Mouse (Mus musculus) induced T-regulatory cell, adult 2 months (primary cell): ENCODE data around the gene Trip10.

Experiments
- DNase-seq: peaks from one replicate; pipeline ENCODE4 v3.0.0-alpha.2; 2012; ENCODE audit warnings: low read depth

The Trip10 gene

DNA sequence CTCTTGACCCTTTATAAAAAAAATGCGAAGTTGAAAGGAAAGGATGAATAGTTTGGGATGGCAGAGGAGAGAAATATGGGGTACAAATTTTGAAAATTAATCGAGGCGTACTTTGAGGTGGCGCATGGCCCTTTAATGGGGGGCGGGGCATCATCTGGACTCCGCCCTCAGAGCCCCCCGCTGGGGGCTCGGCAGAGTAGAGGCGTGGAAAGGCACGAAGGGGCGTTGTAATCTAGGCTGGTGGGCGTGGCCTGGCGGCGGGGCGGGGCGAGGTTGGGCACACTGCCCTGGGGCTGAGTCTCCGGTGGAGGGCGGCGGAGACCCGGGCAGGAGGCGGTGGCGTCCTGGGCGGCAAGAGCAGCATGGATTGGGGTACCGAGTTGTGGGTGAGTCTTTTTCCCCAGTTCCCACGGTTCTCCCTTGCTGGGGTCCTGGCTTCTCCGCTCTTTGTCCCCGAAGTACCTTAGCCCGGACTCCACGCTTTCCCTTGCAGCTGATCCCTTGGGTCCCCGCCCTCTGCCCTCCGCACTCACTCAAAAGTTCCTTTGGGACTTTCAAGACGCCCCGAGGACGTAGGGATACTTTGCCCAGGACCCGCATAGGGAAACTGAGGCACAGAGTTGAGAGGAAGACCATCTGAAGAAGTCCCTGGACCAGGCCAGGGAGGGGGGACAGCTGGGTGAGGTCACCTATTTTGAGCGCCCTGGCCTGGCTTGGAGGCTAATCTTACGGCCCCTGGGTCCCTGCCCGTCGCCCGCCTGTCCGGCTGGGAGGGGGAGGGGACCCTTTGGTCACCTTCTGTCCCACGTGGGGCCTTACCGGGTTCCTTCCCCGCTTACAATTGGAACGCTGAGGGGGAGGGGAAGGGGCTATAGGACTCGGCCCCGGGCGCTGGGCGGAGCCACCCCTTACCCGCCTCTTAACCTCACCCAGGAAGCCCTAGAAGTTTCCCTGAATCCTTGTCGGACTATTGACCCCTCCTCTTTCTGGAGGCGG, at the start of gene Trip10:
Gene Trip10 (plus strand): TSS at position 270 of the 996 bp plus-strand sequence.
- peak; percentile 96 for DNase-seq

DNA sequence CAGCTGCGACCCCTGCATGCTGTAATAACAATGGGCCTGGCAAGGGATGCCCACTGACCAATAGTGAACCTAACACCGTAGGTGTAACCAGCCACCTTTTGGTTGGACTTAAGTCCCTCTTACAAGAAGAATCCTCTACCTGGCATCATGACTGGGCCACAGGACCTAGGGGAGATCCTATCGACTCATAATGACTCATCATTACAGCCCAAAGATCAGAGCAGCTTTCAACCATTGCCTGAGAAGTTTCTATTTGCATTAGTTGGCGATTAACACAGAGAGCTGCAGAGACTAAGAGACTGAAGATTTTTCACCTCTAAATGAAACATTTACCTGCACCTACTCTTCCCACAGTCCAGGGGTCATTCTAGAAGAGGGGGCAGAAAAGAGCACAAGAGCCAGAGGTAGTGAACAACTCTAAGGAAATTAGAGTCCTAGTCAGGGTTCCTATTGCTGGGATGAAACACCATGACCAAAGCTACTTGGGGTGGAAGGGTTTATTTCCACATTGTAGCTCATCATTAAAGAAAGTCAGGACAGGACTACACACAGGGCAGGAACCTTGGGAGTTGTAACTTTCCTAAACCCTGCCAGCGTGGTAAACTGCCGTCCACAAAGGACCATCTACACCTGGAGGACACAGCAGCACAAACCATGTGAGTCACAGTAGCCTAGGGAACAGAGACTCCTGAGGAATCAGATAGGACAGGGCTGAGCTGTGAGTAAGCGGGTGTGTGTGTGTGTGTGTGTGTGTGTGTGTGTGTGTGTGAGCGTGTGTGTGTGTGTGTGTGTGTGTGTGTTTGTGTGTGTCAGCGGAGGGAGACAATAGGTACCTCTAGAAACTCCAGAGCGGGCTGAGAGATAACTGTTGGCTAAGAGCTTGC, 47.2 kb upstream of the Trip10 start:
- DNase-seq, result no peak

DNA sequence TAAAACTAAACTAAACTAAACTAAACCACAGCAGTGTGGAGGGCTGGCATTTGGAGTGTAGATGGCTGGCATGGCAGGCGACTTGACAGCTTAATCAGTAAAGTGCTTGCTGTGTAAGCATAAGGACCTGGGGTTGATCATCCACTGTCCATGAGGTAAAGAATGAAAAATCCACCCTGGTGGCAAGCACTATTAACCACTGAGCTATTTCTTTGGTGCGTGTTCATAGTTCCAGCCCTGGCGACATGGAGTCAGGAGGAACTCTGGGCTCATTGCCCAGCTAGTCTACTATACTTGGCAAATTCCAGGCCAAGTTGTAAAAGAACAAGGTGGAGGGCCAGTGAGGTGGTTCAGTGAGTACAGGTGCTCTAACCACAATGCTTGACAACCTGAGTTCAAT, 41.3 kb upstream of the Trip10 start:
- DNase-seq, result no peak

DNA sequence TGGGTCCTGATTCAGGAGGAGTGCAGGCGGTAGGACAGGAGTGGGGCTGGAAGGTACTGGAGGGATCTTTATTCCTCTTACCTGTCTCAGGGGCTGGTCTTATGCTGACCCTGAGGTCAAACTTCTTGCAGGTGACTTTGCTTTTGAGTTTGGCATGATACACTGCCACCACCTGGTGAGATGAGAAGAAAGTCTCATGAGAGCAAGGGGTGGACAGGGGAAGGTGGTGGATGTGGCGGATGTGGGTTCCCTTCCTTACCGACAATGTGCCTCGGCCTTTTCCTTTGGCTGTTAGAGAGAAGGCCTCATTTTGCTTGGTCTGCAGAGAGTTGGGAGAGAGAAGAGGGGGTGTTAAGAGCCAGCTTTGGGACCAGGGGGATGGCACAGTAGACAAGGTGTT, 39.9 kb upstream of the Trip10 start:
- peak; percentile 69 for DNase-seq

DNA sequence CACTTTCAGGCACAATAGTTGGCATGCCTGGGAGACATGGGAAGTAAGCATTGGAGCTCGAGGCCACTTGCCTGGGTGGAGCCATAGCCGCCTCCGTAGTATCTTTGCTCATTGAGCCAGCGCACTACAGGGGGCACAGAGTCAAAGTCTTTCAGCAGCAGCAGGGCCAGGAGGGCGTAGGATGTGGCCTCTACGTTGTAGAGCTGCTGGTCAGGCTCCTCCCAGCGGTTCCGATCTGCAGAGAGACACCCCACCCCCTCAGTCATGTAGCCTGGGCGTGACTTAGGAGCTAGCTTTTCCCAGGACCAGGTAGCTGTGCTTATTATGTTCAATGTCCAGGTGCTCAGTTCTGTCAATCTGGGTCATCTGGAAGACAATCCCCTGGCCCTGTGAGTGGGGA, 37.8 kb upstream of the Trip10 start:
- no peak for DNase-seq

DNA sequence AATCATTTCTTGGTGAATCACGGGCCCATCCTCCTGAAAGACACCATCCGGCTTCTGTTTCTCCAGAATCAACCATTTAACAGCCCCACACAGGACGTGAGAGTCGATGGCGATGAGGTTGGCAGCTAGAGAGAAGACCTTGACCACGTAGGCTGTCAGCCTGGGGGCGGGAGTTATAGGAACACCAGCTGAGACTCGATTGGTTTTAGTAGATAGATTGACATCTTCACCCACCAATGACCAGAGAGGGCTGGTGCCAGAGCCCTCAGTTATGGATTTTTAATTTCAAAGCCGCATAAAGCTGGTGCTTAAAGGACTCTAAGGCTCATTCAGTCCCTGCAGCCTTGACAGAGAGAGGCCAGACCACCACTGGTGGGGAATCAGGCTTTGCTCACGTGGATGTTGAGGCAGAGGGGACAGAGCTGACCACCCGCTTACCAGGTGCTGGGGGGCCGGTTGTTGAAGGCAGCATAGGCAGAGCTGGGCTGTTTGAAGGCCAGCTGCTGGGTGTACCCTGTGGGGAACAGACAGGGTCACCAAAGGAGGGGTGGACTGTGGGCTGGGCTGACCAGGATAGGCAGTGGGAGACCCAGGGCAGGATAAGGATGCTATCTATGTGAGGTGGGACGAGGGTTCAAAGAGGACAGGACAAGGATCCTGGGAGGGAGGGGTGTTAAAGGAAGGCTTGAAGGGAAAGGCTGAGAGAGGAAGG, 34.4 kb upstream of the Trip10 start:
- DNase-seq, result peak; percentile 64

DNA sequence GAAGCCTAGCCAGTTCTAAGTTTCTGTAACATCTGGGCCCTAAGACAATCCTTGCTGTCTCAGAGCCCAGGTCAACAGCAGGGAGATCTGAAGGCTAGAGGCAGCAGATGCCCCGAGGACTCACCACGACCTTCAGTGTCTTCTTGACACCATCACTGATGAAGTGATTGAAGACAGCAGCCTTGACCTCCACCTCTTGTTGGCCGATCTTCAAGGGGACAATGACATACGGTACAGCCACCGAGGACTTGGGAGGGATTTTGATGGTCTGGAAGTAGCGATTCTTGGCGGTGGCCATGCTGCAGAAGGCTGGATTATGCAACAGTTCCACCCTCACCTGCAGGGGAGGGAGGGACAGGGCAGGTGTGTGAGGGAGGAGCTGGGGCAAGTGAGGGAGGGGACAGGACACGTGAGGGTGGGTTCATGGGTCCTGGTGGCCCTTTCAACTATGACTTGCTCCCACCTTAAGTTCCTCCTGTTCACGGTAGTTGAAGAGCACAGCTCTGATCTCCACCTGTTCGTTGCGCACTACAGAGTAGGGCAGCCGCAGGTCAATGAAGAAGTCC, 30.8 kb upstream of the Trip10 start:
- DNase-seq, result no peak

DNA sequence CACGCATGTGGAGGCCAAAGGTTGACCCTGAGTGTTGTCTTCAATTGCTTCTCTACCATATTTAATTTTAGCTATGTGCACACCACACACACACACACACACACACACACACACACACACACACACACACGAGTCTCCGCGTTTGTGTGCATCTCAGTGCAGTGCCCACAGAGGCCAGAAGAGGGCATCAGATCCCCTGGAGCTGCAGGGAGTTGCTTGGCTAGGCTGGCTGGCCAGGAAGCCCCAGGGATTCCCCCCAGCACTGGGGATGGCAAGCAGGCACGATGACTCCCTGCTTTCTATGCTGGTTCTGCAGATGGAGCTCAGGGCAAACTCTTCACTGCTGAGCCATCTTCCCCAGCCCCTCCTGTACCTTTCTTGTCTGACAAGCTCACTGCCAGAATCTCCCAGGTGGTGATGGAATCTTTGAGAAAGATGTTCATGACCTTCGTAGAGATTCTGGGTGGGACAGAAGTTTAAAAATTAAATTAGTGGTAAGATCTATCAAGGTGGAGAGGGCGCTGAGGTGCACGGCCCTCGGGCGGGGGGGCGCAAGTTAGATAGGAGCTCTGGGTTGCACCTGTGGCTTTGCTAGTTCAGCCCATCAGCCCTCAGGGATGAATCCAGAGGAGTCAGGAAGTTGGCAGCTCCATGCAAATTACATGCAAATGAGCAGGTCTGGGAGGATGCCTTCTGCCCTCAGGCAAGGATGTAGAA, 29.9 kb upstream of the Trip10 start:
- peak; percentile 86 for DNase-seq

DNA sequence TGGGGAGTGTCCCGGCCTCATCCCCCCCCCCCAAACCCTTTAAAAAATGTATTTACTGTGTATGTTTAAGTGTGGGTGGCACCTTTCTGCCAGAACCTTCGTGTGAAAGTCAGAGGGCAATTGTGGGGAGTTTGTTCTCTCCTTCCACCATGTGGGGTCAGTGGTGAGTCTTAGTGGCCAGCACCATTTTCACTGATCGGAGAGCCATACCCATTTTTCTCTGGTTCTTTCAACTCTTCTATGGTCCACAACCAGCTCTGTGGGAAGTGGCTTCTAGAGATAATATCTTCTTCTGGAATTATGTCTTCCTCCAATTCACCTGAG, 29.4 kb upstream of the Trip10 start:
- DNase-seq, result peak; percentile 76

DNA sequence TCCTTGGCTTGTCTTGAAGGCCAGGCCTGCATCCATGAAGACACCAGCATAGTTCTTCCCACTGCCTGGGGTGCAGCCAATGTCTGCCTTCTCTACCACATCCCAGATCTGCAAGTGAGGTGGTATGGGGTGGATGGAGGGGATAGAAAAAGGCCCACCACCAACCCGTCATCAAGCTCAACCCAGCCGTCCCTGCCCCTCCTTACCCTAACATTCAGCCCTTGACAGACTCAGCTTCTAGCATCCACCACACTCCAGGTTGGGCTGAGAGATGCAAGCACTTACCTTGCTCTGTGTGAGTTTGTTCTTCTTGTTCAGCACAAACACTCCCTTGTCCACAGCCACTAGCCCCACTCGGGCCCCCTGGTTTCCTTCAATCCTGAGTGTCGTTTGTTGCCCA, 27.3 kb upstream of the Trip10 start:
- no peak for DNase-seq

DNA sequence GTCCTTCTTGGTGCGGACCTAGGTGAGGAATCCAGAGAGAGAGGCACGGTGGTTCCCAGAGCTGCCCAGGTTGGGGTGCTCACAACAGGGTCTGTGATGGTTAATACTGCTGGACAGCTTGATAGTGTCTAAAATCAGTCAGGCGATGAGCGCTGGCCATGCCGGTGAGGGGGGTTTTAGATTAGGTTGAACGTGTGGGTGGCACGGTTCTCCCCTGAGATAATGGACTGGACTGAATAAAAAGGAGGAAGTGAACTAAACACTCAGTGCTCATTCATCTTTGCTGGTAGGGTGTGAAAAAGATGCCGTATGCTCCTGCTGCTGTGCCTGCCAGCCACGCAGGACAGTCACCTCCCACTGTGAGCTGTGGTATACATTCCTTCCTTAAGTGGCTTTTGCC, 25.9 kb upstream of the Trip10 start:
- DNase-seq, result no peak

DNA sequence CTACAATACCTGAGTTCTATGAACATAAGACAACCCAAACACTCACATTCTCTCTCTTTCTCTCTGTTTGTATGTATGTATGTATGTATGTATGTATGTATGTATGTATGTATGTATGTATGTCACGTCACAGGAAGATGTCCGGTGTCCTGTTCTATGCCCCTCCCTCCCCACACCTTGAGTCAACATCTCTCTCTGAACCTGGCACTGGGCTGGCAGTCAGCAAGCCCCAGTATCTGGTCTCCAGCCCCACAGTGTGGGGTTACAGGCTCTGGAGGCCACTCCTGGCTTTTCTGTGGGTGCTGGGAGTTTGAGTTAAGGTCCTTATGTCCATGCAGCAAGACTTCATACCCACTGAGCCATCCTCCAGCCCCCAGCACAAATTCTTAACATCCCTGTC, 21.8 kb upstream of the Trip10 start:
- no peak for DNase-seq

DNA sequence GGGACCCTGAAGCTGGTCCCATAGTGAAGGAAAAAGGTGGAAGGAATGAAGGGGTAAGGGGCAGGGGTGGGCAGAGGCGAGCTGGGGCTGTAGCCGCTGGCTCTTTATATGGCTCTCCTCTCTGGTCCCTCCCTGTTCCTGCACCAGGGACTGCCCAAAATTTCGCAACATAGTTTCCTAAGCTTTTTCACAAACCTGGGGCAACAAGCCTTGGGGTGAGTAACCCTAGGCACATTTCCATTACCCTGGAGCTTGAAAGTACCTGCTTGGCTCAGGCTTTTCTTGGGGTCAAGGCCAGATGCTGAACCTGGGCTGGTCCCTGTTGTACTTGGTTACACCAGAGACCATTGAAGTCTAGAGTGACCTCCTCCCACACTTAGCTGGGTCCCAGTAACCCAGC, 21.2 kb upstream of the Trip10 start, which contains the start of gene C3:
Gene C3 (minus strand): TSS at position 123 of the 400 bp plus-strand sequence.
- no peak for DNase-seq

DNA sequence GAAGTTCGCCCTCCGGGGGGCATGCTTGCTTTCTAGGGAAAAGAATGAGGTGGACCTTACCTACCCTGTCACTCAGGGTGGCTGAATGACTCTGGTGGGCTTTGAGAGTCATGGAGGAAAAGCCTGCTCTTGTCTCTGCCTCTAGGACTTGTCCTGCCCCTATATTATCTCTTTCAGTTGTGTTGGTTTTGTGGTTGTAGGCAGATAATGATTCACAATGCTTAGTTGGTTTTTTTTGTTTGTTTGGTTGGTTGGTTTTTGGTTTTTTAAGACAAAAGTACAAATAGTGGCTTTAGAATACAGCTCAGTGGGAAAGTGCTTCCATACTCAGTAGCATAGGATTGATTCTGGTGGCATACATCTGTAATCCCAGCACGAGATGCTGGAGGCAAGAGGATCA, 20.4 kb upstream of the Trip10 start:
- no peak for DNase-seq

DNA sequence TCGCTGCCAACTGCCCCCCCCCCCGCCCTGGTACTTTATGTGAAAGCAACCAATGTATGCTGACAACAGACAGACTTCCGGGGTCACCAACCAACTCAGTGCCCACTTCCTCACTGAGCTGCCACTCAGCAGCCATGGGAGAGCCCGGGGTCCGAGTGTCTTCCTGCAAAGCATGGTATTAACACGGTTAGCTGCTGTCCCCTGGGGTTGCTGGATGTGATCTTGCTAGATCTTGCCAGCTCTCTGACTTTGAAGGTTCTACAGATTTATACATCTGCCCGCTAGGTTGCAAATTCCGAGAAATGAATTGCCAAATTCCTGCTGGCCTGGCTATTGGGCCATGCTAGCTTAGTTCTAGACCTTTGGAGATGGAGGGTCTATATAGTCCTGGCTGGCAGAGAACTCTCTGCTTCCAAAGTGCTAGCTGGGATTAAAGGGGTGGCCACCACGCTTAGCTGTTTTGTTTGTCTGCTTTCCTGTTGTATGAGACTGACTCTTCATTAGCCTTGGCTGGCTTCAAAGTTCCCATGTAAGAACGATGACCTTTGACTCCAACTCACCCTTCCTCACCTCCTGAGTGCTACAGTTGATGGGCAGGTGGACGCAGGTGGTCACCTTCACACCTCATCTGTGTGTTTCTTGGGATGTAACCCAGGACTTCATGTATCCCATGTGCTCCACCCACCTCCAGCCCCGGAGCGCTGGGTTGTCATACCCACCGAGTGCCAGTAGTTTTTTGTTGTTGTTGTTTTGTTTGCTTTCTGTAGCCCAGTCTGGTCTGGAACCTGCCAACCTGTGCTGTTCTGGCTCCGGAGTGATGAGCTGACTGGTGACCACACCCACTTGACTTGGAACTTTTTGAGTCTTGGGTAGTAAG, 19.2 kb upstream of the Trip10 start:
- DNase-seq, result no peak

DNA sequence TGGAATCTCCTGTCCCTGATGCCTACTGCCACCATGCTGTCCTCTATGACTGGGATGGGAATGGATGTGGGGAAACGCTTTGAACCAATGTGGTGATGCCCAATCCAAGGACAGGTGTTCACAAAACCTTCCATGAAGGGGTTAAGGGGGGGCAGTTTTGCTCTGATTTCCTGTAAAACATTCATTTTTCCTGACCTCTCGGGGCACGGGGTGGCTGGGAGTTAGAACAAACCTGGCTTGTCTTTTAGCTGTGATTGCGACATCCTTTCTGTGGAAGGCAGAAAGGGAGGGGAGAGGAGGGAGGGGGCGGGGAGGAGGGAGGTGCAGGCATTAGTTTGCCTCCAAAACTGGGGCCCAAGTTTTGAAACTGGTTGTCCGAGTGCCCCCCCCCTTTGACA, 18.5 kb upstream of the Trip10 start:
- DNase-seq, result no peak

DNA sequence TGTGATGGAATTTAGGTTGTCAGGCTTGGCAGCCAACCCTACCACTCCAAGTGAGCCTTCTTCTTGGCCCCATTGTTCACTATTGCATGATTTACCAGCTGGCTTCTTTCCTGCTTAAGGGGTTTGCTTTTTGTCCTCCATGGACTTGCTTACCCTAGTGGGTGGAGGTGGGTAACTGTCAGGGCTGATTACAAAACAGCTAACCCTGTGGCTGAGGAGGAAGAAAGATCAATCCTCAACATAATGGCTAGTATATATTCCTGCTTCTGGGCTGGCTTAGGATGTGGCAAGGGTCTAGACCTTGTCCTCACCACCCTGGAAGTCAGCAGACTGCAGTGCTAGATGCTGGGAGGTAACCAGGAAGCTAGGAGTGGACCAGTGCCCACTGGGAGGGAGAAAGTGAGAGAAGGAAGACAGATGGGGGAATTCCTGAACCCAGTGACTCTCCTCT, 17.9 kb upstream of the Trip10 start:
- DNase-seq, result no peak

DNA sequence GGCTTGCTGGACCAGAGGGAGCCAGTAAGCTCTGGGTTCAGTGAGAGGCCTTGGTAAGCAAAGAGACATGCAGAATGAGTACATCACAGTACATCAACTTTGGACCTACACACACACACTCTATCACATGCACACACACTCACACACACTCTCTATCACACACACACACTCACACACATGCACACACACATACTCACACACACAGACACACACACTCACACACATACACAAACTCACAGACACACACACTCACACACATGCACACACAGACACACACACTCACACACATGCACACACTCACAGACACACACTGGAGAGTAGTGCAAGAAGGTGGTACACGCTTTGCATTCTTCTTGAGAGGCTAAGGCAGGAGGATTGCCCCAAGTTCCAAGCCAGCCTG, 17.1 kb upstream of the Trip10 start:
- no peak for DNase-seq

DNA sequence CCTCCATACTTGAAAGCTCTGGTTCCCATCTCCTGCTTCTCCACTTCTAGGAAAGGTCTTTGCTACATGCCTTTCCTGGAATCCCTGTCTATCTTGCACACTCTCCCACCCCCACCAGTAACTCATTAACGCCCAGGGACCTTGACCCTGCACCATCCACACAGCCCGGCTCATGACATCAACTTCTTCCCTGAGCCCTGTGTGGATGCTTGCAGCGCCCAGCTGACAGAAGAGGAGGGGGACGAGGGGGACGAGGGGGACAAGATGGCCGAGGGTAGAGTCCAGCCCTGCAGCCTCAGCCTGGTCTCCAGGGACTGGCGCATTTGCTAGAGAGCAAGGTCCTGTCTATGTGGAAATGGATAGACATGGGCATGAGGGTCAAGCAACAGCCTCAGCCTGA, 16.2 kb upstream of the Trip10 start:
- DNase-seq, result no peak

DNA sequence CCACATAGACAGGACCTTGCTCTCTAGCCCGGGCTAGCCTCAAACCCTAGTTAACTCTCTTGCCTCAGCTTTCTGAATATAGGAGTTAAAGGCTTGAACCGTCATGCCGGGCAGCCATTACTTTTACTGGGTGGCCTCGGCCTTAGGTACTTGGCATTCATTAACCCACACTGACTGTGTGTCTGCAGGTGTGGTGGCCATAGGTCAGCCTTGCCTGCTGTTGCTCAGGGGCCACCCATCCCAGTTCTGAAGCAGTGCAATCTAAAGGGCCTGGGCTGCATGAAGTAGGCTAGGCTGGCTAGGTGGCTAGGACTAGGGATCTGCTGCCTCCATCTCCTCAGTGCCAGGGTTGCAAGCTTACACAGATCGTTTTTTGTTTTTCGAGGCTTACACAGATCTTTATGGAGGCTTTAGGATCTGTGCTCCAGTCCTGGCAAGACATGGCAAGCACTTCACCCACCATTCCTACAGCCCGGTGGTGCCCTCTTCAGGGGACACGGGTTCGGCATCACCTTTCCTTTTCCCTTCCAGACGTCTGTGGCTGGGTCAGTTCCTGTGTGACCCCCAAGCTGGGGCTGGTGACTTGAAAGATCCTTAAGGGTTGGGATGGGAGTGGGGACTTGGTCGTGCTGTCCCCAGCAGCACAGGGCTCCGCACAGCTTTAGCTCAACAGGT, 14.9 kb upstream of the Trip10 start:
- DNase-seq, result no peak
